Mouse (Mus musculus) small intestine, adult 10 weeks (tissue): ENCODE measurements around the gene Fzd7. TPM values are rescaled to one million over a fixed set of nuclear protein-coding genes. Genes with fewer than 3 reads are reported as not detected.

Experiments
- polyA plus RNA-seq: library from polyadenylated mRNA; stranded (reverse); fragments of 350-450 nt; fragmentation: Illumina TruSeq; extraction: RNeasy Lipid Tissue Mini Kit (QIAGEN cat#74804); gene quantifications from one replicate; pipeline ENCODE4 v1.2.3, GENCODE M21; 2014; ENCODE audit warnings: low replicate concordance

The Fzd7 gene
- 14.7 TPM for polyA plus RNA-seq

DNA sequence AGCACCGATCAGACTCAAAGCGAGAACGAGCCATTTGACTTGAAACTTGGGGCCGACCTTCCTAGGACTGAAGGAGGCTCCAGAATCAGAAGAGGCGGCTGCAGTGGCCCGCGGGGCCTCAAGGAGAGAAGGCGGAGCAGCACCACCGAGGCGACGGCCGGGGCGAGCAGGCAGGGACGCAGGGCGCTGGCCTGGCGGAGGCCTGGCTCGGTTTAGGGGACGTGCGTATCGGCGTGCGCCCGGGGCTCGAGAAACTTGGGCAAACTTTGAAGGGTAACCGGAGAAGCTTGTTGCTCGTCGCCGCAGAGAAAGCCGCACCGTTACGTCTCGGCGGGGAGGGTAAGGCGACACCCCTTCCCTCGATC, at the start of gene Fzd7:
Gene Fzd7, plus strand, starts transcription at position 94 of the 365 bp plus-strand sequence.

DNA sequence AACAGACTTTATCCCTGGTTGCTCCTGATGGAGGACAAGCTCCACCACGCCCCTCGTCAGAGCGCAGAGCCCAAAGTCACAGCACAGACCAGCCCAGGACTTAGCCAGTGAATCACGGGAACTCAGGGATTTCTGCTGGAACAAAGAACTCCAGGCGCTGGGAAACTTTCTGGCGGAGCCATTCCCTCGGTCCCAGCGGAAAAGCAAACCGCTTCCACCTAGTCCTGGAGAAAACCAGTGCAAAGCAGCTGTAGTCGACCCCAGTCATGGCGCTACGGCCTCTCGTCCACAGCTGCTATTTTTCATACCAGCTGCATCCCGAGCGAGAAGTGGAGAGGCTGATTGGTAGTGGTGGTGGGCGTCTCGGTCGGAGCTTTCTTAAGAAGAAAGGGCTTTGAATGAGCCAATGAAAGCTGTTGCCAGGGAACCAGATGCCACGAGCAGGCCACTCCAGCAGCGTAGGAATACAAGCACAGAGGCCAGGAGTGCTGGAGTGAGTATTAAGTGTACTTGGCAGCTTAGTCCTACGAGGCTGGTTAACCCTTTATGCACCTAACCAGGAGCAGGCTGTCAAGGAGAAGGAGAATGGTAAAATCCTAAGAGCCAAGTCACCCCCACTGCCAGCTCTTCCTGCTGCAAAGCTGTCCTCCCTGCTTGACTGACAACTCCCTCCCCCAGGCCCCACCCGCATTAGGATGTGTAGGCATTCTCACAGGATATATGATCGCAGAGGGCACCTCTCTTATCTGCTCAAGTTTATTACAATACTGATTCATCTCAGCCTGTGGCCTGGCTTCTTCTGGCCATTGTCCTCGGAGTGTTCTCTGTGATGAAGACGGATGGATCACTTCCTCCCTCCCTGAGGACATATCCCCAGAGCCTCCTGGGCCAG, 34.0 kb downstream of the Fzd7 start, which contains the start of gene Gm973:
Gene Gm973, plus strand, starts transcription at position 239 of the 892 bp plus-strand sequence.

Other genes starting within 250 kb of the Fzd7 start
- 21.9 TPM for gene Als2, start 245.2 kb upstream of the Fzd7 start, polyA plus RNA-seq
- gene Cdk15, start 225.5 kb upstream of the Fzd7 start, polyA plus RNA-seq = not detected
- 0.89 TPM for gene Gm973, start 33.8 kb downstream of the Fzd7 start, polyA plus RNA-seq
- 620 TPM for gene Sumo1, start 188.4 kb downstream of the Fzd7 start, polyA plus RNA-seq
- gene Nop58, start 202.5 kb downstream of the Fzd7 start, polyA plus RNA-seq = 368 TPM